Mouse (Mus musculus) neural tube, embryonic 11.5 days (tissue): ENCODE measurements around the gene Rrad. TPM values are rescaled to one million over a fixed set of nuclear protein-coding genes. Genes with fewer than 3 reads are reported as not detected.

Experiments
- ATAC-seq: fragments of 200-750 bp; cut with Nextera tagmentation; 2 replicates; pipeline ENCODE4 v1.8.0; 2017; ENCODE audit warnings: moderate number of reproducible peaks, mild to moderate bottlenecking, moderate TSS enrichment, moderate library complexity; ENCODE audit not compliant: insufficient read depth, low FRiP score, low TSS enrichment
- DNase-seq: peaks from one replicate; pipeline ENCODE4 v3.0.0-alpha.2; 2015; ENCODE audit warnings: low spot score
- H3K27ac ChIP-seq: fragments of 300-500 bp; sonication (generic); 2 replicates; pipeline ENCODE4 v1.5.1; 2014; ENCODE audit warnings: low read depth, mild to moderate bottlenecking, low read length
- H3K27me3 ChIP-seq: fragments of 300-500 bp; sonication (generic); 2 replicates; pipeline ENCODE4 v1.6.1; 2014; ENCODE audit warnings: mild to moderate bottlenecking, low read length, mixed read lengths; ENCODE audit not compliant: control insufficient read depth, insufficient read depth
- H3K36me3 ChIP-seq: fragments of 300-500 bp; sonication (generic); 2 replicates; pipeline ENCODE4 v1.6.1; 2014; ENCODE audit warnings: mild to moderate bottlenecking, low read length, moderate library complexity, mixed read lengths; ENCODE audit not compliant: control insufficient read depth, insufficient read depth
- H3K4me1 ChIP-seq: fragments of 300-500 bp; sonication (generic); 2 replicates; pipeline ENCODE4 v1.6.1; 2014; ENCODE audit warnings: low read length, mixed read lengths; ENCODE audit not compliant: control insufficient read depth, insufficient read depth
- H3K4me2 ChIP-seq: fragments of 300-500 bp; sonication (generic); 2 replicates; pipeline ENCODE4 v1.6.1; 2014; ENCODE audit warnings: low read depth, mild to moderate bottlenecking, moderate library complexity
- H3K4me3 ChIP-seq: fragments of 300-500 bp; sonication (generic); 2 replicates; pipeline ENCODE4 v1.5.1; 2014; ENCODE audit warnings: low read depth, low read length
- H3K9ac ChIP-seq: fragments of 300-500 bp; sonication (generic); 2 replicates; pipeline ENCODE4 v1.6.1; 2014; ENCODE audit warnings: mild to moderate bottlenecking, low read length
- H3K9me3 ChIP-seq: fragments of 300-500 bp; sonication (generic); 2 replicates; pipeline ENCODE4 v1.6.1; 2016; ENCODE audit warnings: low read length; ENCODE audit not compliant: control insufficient read depth
- WGBS: fragments of 180-500 bp; shearing (Covaris S2); extraction: QIAGEN DNeasy Blood & Tissue Kit; methylation state at CpG from one replicate; pipeline ENCODE4 v1.1.7; 2014; 5-methylcytosine and 5-hydroxymethylcytosine counted together
- polyA plus RNA-seq: library from polyadenylated mRNA; unstranded; fragments of >200 nt; fragmentation: Nextera tagmentation; extraction: Ambion mirVana; gene quantifications from 2 replicates; pipeline ENCODE4 v1.2.1, GENCODE M21; 2014

Rrad gene
- polyA plus RNA-seq, 1 experiment from 2014 or later, result 2.9 TPM

DNA sequence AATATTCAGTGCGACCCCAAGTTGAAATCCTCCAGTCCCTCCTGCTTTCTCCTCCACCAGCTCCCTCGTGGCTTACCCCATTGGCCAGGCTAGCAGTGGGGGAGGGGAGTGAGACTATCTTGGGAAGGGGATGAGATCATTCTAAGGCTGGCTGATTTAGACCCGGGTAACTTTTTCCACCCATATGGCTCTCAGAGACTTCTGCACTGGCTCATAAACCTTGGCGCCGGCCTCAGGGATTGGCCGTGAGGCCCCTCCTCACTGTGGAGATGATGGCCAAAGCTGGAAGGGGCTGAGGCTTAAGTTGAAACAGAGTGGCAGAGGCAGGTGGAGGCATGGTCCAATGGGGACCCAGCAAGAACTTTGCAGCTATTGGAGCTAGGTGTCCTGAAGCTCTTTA lies 24.8 kb downstream of the Rrad start:
- Histone ChIP-seq H3K27ac (no peak overlapping the region), H3K4me3 (no peak overlapping the region), H3K4me2 (no peak overlapping the region), H3K9me3 (no peaks in the 10 kb centered on the region), H3K36me3 (no peaks in the 10 kb centered on the region), H3K9ac (no peak overlapping the region), H3K27me3 (no peaks in the 10 kb centered on the region), H3K4me1 (no peaks in the 10 kb centered on the region)
- 42% methylated on average over 6 of the region's 6 CpGs for WGBS
- ATAC-seq, result no peak
- no peak for DNase-seq

DNA sequence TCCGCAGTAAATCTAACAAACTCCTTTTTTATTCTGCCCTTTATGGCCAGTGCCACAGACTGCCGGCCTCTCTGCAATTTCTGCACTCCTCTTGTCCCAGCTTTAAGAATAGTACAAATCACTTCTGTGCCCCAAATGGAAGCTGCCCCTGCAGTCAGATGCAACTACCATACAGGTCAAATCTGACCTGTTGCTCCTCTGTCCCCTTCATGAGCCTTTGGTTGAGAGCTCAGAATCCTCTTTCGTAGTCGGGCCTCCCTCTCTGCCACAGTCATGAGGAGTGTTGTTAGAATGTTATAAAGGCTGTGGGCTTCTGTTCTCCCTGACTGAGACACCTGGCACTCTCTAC lies 27.9 kb downstream of the Rrad start:
- WGBS, result 65% methylated on average over 4 of the region's 4 CpGs
- DNase-seq (no peak), ATAC-seq (0 out of 2 replicates have a peak, but pooled peaks have one; percentile 1)
- Histone ChIP-seq H3K4me2 (no peak overlapping the region), H3K9ac (no peak overlapping the region), H3K36me3 (no peaks in the 10 kb centered on the region), H3K4me1 (no peaks in the 10 kb centered on the region), H3K27me3 (no peaks in the 10 kb centered on the region), H3K4me3 (no peak overlapping the region), H3K27ac (no peak overlapping the region), H3K9me3 (no peaks in the 10 kb centered on the region)

DNA sequence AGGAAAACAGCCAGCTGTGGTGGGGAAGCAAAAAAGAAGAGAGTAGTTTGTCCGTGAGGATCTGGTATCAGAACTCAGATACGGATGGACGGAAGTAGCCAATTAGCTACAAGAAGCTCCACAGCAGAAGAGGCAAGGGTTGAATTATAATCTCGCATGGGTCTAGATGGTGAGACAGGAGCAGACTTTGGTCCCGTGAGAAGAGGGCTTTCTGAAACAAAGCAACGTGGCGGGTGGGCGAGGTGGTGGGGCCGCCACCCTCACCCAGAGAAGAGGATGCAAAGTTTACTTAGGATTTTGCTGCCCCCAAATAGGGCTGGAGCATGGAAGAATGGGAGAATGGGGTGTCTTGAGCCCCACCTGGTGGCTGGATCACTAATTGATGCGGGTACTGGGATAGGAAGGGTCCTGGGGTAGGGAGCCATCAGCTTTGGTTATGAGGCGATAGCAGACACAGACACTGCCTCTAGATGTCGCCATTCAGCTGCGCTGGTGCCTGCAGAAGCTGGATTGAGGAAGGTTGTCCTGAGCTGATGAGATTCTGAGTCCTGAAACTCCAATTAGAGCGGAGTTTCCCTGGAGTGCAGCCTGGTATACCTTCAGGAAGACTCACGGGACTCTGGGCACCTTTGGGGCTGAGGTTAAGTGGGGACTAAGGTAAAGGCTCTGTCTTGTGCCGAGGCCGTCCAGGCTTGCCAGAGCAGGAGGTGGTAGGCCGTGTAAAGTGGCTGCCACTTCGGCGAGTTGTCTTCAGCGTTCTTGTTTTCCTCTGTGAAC lies 28.5 kb downstream of the Rrad start:
- 20% methylated on average over 21 of the region's 21 CpGs for WGBS
- H3K4me2 ChIP-seq, result peak overlapping the region; percentile 34
- no peaks in the 10 kb centered on the region for H3K4me1 ChIP-seq
- ATAC-seq (peak; percentile 86), DNase-seq (peak; percentile 89)
- H3K9ac ChIP-seq, result no peak overlapping the region
- no peaks in the 10 kb centered on the region for H3K36me3 ChIP-seq
- H3K9me3 ChIP-seq, result no peaks in the 10 kb centered on the region
- no peaks in the 10 kb centered on the region for H3K27me3 ChIP-seq
- H3K4me3 ChIP-seq, result no peak overlapping the region
- H3K27ac ChIP-seq, result no peak overlapping the region

DNA sequence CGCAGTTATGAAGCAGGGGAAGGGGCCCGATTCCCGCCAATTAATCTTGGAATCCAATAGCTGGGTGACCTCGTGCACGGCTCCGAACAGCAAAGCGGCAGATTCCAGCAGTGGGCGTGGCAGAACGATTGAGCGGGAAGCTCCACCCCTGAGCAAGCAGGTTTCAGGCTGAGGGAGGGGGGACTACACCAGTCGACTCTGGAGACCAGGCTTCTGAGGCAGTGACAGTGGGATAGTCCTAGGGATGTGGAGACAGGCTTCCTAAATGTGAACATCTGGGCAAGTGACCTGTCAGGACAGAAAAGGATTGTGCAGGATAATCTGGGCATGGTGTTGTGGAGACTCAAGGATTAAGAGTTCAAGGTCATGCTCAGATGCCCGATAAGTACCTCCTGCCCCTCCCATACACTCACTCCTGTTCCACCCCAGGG lies 29.2 kb downstream of the Rrad start:
- H3K27me3 ChIP-seq, result no peaks in the 10 kb centered on the region
- peak overlapping the region; percentile 34 for H3K4me2 ChIP-seq
- H3K27ac ChIP-seq, result no peak overlapping the region
- H3K36me3 ChIP-seq, result no peaks in the 10 kb centered on the region
- no peak overlapping the region for H3K9ac ChIP-seq
- DNase-seq, result peak; percentile 16
- WGBS, result under 1% methylated on average over 12 of the region's 12 CpGs
- H3K9me3 ChIP-seq, result no peaks in the 10 kb centered on the region
- H3K4me1 ChIP-seq, result no peaks in the 10 kb centered on the region
- peak; percentile 33; the same call in 1 of the 2 replicates for ATAC-seq
- H3K4me3 ChIP-seq, result no peak overlapping the region

DNA sequence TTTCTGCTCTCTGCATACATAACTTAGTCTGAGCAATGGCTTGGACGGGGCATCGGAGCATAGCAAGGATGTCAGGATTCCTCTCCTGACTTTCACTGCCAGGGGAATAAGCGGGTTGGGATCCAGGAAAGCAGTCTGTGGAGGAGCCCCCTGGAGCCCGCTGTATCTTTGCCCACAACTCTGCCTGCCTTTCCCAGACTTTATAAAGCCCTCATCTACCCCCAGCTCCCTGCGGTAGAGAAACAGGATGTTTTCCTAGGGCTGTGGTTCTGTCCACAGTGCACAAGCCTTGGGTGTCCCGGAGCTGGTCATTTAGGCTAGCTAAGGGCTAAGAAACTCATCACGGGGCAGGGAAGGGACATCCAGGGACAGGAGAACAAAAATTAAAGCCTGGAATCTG lies 29.7 kb downstream of the Rrad start:
- no peaks in the 10 kb centered on the region for H3K27me3 ChIP-seq
- no peaks in the 10 kb centered on the region for H3K9me3 ChIP-seq
- H3K27ac ChIP-seq, result no peak overlapping the region
- H3K4me1 ChIP-seq, result no peaks in the 10 kb centered on the region
- 21% methylated on average over 7 of the region's 7 CpGs for WGBS
- ATAC-seq, result no peak
- no peaks in the 10 kb centered on the region for H3K36me3 ChIP-seq
- H3K9ac ChIP-seq, result no peak overlapping the region
- DNase-seq, result no peak
- H3K4me2 ChIP-seq, result no peak overlapping the region
- H3K4me3 ChIP-seq, result no peak overlapping the region

DNA sequence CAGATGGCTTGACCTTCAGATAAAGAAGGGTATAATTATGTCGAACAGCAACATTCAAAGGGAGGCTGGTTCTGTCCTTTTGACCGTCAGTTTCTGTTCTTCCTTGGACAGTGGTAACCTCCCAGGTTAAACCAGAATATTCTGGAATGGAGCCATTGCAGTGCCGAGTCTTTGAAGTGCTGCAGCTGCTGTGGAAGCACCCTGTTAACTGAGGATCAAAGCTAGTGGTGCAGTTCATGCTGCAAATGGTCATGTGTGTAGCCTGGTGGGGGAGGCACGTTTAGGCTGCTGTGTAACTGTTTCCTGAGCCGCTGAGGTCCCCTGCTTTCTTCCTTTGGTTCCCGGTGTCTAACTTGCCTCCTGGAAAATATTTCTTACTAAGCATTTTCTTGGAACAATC lies 32.6 kb downstream of the Rrad start:
- H3K9me3 ChIP-seq, result no peaks in the 10 kb centered on the region
- no peak overlapping the region for H3K9ac ChIP-seq
- H3K4me1 ChIP-seq, result no peaks in the 10 kb centered on the region
- WGBS, result 68% methylated on average over 6 of the region's 6 CpGs
- H3K36me3 ChIP-seq, result peaks cover 9% of the 10 kb centered on the region
- DNase-seq (no peak), ATAC-seq (no peak)
- no peaks in the 10 kb centered on the region for H3K27me3 ChIP-seq
- H3K4me2 ChIP-seq, result no peak overlapping the region
- H3K4me3 ChIP-seq, result no peak overlapping the region
- H3K27ac ChIP-seq, result no peak overlapping the region

DNA sequence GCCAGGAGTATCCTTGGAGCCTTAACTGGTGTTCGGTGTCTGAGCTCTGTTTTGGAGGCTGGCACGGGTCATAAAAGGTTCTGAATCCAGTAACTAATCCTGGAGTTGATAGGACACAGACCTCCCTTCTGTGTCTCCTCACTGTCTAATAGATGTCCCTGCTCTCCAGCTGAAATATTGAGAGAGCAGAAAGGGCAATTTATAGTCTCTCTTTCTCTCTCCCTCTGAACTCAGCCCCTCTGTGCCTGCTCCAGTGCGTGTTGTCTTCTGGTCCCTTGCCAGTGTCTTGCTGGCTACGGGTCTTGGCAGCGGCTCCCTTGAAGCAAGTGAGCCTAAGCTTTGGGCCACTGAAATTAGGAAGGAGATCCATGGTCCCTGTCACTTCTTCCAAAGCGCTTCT lies 33.5 kb downstream of the Rrad start:
- Histone ChIP-seq H3K4me3 (no peak overlapping the region), H3K4me2 (no peak overlapping the region), H3K36me3 (peaks cover 9% of the 10 kb centered on the region), H3K27ac (no peak overlapping the region), H3K4me1 (no peaks in the 10 kb centered on the region), H3K9ac (no peak overlapping the region), H3K27me3 (no peaks in the 10 kb centered on the region), H3K9me3 (no peaks in the 10 kb centered on the region)
- WGBS, result 90% methylated on average over 6 of the region's 6 CpGs
- ATAC-seq (no peak), DNase-seq (no peak)

DNA sequence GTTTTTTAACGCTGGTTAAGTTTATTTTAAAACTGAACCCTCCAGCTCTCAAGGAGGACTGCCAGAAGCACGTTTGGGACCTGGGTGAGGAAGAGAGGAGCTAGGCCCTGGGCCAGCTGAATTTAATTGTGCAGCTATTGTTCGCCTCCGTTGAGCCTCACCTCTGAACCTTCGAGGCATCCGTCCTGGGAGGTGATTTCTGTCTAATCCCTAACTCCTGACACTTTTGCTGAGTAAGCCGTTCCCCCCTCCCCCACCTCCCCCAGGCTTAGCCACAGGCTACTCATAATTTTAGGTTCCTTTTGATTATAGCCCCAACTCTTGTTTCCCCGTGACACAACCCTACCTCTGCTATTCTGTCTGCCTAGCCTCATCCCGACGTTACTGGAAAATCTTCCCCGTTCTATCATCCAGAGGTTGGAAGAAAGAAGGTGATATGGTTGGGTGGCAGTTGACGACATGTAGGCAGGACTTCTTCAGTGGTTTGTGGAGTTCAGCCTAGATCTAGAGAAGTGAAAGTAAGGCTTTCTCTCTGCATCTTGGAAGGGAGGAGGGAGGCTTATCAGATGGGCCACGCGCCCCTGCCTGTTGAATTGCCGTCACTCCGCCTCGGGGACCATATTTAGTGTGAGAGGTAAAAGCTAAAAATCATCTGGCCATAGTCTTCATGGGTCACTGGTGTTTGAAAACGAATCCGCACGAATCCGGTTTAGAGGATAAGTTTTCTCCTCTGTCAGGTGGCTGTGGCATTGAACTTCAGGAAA lies 35.2 kb downstream of the Rrad start:
- Histone ChIP-seq H3K27ac (no peak overlapping the region), H3K9me3 (no peaks in the 10 kb centered on the region), H3K9ac (no peak overlapping the region), H3K4me2 (no peak overlapping the region), H3K4me1 (0 out of 2 replicates have a peak, but pooled peaks cover 3% of the 10 kb centered on the region), H3K36me3 (peaks cover 9% of the 10 kb centered on the region), H3K27me3 (no peaks in the 10 kb centered on the region), H3K4me3 (no peak overlapping the region)
- DNase-seq (no peak), ATAC-seq (no peak)
- 85% methylated on average over 21 of the region's 21 CpGs for WGBS
